Mouse (Mus musculus) leukemia stem cell, adult 10-12 weeks (primary cell): ENCODE results near the gene Arl2. TPM values are rescaled to one million over a fixed set of nuclear protein-coding genes. Genes with fewer than 3 reads are reported as not detected.

Experiments
- polyA plus RNA-seq: library from polyadenylated mRNA; stranded (reverse); fragments of >175 nt; gene quantifications from 2 replicates; pipeline ENCODE4 v1.2.3, GENCODE M21; 2012; ENCODE audit warnings: low replicate concordance

Gene Arl2
- polyA plus RNA-seq, result 33.5 and 55.6 TPM in 2 replicates

DNA sequence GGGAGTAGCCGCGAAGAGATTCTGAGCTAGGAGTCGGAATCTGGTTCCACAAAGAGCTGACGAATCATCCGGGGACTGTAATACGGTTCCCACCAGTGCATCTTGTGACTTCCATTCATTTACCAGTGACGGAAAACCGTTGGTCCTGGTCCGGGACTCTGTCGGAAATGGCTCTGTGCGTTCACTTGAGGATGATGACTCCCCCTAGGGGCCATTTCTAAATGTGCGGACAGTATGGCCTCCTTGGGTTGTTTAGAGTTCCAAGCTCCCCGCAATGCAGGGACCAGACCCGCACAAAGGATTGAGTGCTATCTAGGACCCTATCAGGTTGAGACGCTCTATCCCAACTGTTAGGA, at the start of gene Arl2:
TSS of gene Arl2 (minus strand) at position 155 of the 356 bp plus-strand sequence.

DNA sequence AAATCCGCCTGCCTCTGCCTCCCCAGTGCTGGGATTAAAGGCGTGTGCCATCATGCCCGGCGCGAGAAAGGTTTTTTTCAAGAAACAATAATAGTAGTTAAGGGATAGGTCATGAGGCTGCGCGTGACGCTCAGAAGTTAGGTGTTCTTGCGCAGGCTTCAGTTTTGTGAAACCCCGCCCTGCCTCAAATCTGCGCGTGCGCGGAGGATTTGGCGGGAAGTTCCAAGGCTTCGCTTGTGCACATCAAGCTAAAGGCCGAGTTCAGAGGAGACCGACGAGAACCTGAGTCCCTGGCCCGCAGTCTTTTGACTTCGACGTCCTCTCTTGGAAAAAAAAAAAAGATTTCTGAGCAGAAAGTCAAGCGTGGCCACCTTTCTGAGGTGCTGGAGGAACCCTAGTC, 42.8 kb upstream of the Arl2 start, which contains the start of gene Majin:
TSS of gene Majin (plus strand) at position 258 of the 400 bp plus-strand sequence.

DNA sequence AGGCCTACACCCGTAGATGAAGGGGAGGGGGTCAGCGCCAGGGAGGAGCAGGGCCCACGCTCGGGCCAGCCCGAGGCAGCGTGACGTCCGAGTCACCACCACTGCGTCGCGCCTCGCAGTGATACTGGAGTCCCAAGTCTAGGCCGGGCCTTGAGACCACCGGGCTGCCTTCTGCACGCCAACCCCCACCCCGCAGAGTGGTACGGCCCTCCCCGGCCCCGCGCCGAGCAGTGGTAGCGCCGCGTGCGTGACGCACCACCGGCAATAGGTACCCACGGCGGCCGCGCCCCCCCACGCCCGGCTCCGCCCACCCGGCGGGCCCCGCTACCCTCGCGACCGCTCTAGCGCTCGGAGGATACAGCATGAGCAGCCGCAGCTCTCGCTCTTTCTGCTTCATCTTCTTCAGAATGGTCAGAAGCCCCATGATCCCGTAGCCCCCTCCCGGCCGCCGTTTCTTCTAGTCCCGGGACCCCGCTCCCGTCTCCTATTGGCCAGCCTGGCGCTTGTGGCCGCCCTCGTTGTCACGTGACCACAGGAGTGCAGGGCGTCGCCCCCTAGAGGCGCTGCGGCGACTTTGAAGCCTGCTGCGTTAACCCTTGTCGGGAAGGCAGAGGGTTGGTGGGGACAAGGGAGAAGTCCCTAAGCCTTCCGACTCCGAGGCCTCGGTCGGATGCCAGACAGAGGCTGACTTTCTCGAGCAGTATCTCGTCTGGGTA, 512 bp downstream of the Arl2 start, which contains the start of gene Batf2:
TSS of gene Batf2 (plus strand) at position 306 of the 716 bp plus-strand sequence.

DNA sequence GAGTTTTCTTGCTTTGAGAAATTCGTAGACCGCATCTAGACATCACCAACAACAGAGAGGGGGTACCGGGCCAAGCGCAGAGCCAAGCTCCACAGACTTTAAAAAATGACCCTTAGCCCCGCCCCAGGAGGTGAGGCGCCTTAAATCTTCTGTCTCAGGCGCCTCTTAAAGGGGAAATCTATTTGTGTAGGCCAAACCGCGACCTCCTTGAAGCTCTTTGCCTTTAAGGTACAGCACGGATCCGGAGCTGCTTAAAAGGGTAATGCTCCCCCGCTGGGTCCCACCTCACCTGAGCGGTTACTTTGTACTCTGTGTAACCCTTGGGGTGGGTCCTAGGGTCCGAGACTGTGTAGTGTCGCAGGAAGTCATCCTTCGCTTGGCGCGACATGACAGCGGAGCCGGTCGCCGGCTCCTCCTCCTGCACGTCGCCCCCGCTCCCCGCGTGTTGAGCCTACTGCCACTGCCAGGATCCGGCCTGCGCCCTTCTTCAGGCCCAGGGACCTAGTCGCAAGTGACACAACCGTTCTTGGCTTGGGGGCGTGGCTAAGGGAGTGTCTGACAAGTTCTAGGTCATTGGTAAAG, 13.5 kb downstream of the Arl2 start, which contains the start of gene Snx15:
TSS of gene Snx15 (minus strand) at position 545 of the 582 bp plus-strand sequence.

DNA sequence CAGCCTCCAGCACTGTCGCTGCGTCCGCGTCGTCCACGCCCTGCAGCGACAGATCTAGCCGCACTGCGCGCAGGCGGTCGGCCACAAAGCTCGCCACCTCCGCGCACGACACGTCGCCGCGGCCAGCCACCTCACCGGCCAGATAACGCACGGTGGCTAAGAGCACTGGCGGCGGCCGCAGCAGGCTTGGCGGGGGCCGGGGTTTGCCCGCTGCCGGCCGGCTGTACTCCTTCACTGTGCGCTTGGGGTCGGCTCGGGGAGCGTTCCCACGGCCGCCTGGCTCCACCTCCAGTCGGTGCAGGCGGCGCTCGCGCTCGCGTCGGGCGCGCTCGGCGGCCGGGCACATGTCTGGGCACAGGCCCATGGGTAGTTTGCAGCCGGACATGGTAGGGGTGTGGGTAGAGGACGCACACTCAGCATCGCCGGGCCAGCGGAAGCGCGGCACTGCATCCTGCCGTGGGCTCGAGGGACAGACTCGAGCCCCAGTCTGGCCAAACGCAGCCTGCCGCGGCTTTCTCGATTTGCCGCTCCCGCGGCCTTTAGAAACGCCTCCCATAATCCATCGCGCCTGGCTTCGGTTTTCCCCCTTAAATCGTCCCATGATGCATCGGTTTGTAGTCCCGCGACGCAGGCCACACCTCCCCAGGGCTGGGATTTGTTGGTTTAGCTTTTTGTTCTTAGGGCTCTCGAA, 23.2 kb downstream of the Arl2 start, which contains the start of gene Sac3d1:
TSS of gene Sac3d1 (minus strand) at position 665 of the 691 bp plus-strand sequence.

DNA sequence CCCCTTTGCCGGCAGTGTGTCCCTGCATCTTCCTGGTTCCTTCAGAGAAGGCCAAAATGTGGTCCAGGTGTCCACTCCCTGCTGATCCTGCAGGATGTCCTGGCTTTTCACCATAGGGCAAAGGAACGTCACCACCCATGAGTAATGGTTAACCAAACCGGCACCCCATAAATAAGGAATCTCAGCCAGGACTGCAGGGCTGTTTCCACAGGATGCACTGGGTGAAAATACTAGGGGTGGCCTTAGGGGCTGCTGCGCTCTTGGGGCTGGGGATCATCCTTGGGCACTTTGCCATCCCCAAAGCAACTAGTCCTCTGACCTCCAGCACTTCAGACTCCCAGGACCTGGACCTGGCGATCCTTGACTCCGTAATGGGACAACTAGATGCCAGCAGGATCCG, 35.8 kb downstream of the Arl2 start, which contains the start of gene Naaladl1:
TSS of gene Naaladl1 (plus strand) at position 197 of the 400 bp plus-strand sequence.

DNA sequence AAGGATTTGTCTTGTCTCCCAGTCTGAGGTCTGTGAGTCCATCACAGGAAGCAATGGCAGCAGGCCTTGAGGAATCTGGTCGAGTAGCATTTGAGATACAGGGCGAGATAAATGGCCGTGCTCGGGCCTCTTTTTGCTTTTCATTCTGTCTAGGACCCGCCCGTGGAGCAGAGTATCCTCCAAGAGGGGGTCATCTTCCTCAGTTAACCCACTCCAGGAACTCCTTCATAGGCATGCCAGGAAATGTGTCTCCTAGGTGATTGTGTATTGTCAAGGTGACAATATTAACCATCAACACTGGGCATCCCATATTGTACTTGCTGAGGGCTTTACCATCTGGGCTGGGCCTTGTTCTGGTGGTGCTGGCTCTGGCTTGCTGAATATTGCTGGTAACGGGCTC, 47.2 kb downstream of the Arl2 start, which contains the start of gene AC131692.1:
TSS of gene AC131692.1 (plus strand) at position 301 of the 400 bp plus-strand sequence.

DNA sequence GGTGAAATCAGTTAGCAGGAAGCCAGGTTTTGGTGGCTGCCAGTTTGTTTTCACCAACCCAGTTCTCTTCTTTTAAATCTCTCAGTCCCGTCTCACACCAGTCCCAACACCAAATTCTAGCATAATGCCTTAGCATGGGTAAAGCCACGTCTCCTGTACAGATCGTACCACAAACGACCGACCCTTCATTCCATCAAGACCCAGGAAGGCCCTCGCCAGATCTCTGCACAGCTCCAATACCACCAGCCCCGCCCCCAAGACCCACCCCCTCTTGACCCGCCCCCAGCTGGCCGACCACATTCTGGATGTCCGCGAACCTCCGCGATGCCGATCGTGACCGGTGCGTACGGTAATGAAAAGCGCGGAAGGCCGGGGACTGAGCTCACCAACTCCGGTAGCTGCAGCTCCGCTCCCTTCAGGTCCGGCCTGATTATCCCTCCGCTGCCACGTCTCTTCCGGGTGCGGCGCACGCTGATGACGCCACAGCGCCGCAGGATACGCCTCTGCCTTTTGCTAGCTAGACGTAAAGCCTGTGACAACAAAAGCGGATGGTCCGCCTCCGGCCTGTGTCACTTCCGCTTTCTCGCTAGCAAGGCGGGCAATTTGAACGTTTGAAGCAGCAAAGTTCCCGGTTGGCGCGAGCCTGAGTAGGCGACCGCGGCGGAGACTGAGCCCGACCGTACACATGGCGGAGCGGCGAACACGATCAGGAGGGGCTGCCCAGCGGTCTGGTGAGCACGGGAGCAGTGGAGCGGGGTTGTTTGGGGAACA, 56.7 kb downstream of the Arl2 start, which contains the start of the genes Zfpl1 and Cdca5:
TSS of gene Zfpl1 (minus strand) at position 479 of the 771 bp plus-strand sequence.
TSS of gene Cdca5 (plus strand) at position 506 of the 771 bp plus-strand sequence.

Other genes starting within 250 kb of the Arl2 start
- gene Tigd3, start 247.4 kb downstream of the Arl2 start, polyA plus RNA-seq, result 1.4 and 2.3 TPM in 2 replicates
- 15.3 and 54.9 TPM in 2 replicates for gene Dpf2, start 228.5 kb downstream of the Arl2 start, polyA plus RNA-seq
- 1.8 and 1.9 TPM in 2 replicates for gene Cdc42ep2, start 216.7 kb downstream of the Arl2 start, polyA plus RNA-seq
- gene Pola2, start 177.3 kb downstream of the Arl2 start, polyA plus RNA-seq, result 42.9 and 62.3 TPM in 2 replicates
- gene Slc22a20, start 155.4 kb downstream of the Arl2 start, polyA plus RNA-seq, result not detected in 2 replicates
- 74.6 and 291 TPM in 2 replicates for gene Capn1, start 125.7 kb downstream of the Arl2 start, polyA plus RNA-seq
- gene Syvn1, start 95.0 kb downstream of the Arl2 start, polyA plus RNA-seq, result 304 and 363 TPM in 2 replicates
- gene Mrpl49, start 83.8 kb downstream of the Arl2 start, polyA plus RNA-seq, result 36.6 and 41.0 TPM in 2 replicates
- 2,048 and 2,675 TPM in 2 replicates for gene Fau, start 83.7 kb downstream of the Arl2 start, polyA plus RNA-seq
- 70.2 and 84.6 TPM in 2 replicates for gene Znhit2, start 80.4 kb downstream of the Arl2 start, polyA plus RNA-seq
- 15.8 and 19.5 TPM in 2 replicates for gene Tm7sf2, start 73.2 kb downstream of the Arl2 start, polyA plus RNA-seq
- gene Vps51, start 64.3 kb downstream of the Arl2 start, polyA plus RNA-seq, result 35.5 and 99.7 TPM in 2 replicates
- gene Tmem262, start 61.5 kb downstream of the Arl2 start, polyA plus RNA-seq, result not detected in 2 replicates
- gene Gm28374, start 59.3 kb downstream of the Arl2 start, polyA plus RNA-seq, result 0.28 and 0.30 TPM in 2 replicates
- 50.1 and 66.4 TPM in 2 replicates for gene Zfpl1, start 56.6 kb downstream of the Arl2 start, polyA plus RNA-seq
- gene Cdca5, start 56.6 kb downstream of the Arl2 start, polyA plus RNA-seq, result 7.7 and 8.7 TPM in 2 replicates
- gene AC131692.1, start 47.1 kb downstream of the Arl2 start, polyA plus RNA-seq, result 3.5 and 18.8 TPM in 2 replicates
- gene Naaladl1, start 35.8 kb downstream of the Arl2 start, polyA plus RNA-seq, result 0.20 and 0.93 TPM in 2 replicates
- gene Sac3d1, start 22.9 kb downstream of the Arl2 start, polyA plus RNA-seq, result 87.4 and 104 TPM in 2 replicates
- 197 and 367 TPM in 2 replicates for gene Snx15, start 13.2 kb downstream of the Arl2 start, polyA plus RNA-seq
- 0.21 and 2.0 TPM in 2 replicates for gene Batf2, start 565 bp downstream of the Arl2 start, polyA plus RNA-seq
- gene Majin, start 42.8 kb upstream of the Arl2 start, polyA plus RNA-seq, result not detected in 2 replicates
- not detected in 2 replicates for gene Gpha2, start 84.8 kb upstream of the Arl2 start, polyA plus RNA-seq
- 283 and 355 TPM in 2 replicates for gene Ppp2r5b, start 94.3 kb upstream of the Arl2 start, polyA plus RNA-seq
- gene Atg2a, start 100.1 kb upstream of the Arl2 start, polyA plus RNA-seq, result 79.9 and 150 TPM in 2 replicates
- 333 and 398 TPM in 2 replicates for gene Ehd1, start 135.2 kb upstream of the Arl2 start, polyA plus RNA-seq
- 12.1 and 13.6 TPM in 2 replicates for gene Cdc42bpg, start 164.9 kb upstream of the Arl2 start, polyA plus RNA-seq
- gene Men1, start 193.4 kb upstream of the Arl2 start, polyA plus RNA-seq, result 279 and 329 TPM in 2 replicates
- gene Map4k2, start 199.6 kb upstream of the Arl2 start, polyA plus RNA-seq, result 79.8 and 117 TPM in 2 replicates
- 2,065 and 3,877 TPM in 2 replicates for gene Sf1, start 222.1 kb upstream of the Arl2 start, polyA plus RNA-seq
- 0.40 and 0.41 TPM in 2 replicates for gene Pygm, start 242.9 kb upstream of the Arl2 start, polyA plus RNA-seq